Mouse (Mus musculus): Measurements from ENCODE around the gene Uhrf1. TPM values are rescaled to one million over a fixed set of nuclear protein-coding genes. Genes with fewer than 3 reads are reported as not detected.

The Uhrf1 gene
- 2.5 and 24.0 TPM in 2 replicates for polyA plus RNA-seq (2012; rRNA removed; ENCODE audit: low replicate concordance)

DNA sequence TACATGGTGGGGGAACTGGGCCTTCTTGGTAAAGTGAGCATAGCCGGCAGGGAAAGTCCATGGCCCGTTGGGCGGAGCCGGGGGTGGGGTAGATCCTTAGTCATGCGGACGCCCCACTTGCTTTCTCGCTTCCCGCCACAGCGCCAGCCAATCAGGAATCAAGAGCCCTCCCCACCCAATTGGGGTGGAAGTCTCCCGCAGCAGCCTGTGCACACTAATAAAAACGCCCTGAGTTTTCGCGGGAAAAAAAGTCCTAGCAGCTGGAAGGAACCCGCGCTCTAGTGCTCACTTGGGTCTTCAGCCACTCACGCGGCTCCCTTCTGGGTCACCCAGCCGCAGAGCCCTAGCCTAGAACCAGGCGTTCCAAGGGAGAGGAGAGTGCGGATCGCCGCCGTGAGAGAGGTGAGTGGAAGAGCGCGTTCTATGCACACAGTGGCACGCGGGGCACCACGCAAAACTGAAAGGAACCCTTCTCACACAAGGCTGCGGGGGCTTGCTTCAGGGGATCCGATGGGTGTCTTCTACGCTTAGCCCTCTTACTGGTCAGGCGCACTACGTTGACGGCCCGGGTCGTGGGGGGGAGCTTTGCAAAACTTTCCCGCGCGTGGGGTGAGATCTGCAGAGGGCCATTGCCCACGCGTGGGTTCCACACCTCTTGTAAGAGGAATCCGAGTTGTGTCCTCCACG, at the start of gene Uhrf1:
TSS of gene Uhrf1 (plus strand) at position 162 of the 687 bp plus-strand sequence.

DNA sequence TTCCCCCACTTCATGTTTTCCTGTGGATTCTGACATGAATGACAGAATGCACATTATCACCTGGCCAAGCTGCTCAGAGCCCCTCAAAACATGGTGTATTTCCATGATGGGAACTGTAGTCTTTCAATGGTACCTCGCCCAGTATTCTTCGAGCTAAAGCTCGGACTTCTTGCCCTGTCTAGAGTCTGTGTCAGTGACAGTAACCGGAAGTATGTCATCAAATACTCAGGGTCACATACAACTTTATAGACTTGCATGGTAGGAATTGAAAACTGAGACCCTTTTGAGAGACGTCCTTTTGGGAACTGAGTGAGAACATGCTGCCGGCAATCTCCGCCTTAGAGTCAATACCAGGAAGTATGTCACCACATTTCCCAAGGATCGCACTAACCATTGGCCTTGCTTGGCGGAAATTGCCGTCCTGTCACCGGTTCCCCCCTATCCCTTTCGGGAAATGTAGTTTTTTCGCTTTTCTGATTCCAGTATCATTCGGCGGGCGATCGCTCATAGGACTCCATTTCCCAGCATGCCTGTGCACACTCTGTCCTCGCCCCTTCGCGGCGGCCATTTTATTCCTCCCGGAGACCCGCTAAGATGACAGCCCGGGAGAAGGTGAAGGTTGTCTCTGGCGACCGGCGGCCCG, 46.8 kb upstream of the Uhrf1 start, which contains the start of gene Fem1a:
TSS of gene Fem1a (plus strand) at position 572 of the 643 bp plus-strand sequence.

DNA sequence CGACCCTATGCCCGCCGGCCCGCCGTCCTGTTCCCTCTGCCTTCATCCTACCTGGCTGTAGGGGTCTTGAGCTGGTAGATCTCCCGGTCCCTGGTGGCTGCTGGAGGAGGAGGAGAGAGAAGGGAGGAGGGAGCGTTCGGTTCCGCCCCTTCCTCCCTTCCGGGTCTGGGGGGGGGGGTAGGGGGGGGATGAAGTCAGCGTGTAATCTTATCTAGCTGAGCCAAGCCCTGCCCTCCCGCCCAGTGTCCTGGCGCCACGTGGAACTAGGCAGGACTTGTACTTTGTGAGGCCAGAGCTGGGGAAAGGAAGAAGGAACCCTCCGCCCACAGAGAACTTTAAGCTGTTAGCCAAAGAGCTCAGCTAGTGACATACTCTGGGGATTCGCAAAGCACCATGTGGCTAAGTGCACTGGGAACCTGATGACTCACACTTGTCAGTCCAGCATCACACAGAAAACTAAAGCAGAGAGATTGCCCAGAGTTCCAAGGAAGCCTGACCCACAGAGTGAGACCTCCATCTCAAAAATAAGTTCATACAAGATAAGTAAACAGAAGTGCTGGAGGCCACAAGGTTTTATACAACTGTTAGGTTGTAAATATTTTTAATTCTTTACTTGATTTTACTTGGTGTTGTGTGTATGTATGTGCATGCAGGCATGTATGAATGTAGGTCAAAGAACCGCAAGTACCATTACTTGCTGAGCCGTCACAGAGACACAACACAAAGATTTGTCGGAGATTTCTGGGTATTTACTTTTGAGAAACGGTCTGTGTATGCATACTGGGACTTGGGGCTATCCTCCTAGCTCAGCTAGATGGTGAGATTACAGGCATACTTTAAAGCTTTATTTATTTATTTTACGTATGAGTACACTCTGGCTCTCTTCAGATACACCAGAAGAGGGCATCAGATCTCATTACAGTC, 26.2 kb upstream of the Uhrf1 start, which contains the start of gene Ticam1:
TSS of gene Ticam1 (minus strand) at position 144 of the 924 bp plus-strand sequence.

DNA sequence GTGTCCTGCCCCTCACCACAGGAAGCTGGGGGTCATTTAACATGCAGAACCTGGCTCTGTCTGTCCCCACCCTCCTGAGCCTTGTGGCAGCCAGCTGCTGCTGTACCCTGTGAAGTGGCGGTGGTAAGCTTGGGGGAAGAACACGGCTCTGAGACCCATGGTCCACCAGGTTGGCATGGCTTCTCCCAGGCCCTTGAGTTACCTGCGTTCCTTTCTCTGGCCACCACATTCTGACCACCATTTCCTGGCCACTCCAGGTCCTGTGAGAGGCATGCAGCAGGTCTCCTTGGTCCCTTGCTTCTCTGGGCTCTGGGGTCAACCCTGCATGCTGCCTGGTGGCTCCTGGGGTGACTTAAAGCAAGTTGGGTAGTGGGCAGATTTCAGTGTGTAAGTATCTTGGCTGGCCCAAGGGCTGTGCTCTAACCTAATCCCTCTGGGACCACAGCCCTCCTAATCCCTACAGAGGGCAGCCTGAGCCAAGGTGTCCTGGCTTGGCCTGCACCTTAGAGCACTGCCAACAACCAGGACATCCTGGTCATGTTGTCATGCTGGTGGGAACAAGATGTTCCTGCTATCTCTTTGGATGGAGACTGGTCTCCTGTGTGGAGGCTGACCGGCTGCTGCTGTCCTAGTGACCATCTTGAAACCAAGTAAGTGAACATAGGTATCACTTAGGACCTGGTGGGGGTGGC, 10.4 kb upstream of the Uhrf1 start, which contains the start of gene Plin3:
TSS of gene Plin3 (minus strand) at position 343 of the 692 bp plus-strand sequence.

DNA sequence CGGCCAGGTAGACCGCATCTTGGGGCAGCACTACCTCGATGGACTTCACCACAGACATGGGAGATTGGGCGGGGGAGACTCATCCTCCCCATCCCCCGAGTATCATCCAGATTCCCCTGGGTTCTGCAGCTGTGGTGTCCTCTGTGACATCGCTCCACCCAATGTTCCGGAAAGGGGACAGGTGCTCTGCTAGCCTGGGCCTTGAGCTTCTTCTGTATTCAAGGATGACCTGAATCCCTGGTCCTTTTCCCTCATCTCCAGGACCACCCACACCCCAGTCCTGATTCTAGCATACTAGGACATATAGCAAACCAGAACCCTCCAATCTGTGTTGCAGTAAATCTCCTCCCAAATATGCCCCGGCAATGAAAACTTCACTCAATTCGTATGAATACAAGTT, 2.9 kb upstream of the Uhrf1 start, which contains the start of gene Arrdc5:
TSS of gene Arrdc5 (minus strand) at position 101 of the 400 bp plus-strand sequence.

DNA sequence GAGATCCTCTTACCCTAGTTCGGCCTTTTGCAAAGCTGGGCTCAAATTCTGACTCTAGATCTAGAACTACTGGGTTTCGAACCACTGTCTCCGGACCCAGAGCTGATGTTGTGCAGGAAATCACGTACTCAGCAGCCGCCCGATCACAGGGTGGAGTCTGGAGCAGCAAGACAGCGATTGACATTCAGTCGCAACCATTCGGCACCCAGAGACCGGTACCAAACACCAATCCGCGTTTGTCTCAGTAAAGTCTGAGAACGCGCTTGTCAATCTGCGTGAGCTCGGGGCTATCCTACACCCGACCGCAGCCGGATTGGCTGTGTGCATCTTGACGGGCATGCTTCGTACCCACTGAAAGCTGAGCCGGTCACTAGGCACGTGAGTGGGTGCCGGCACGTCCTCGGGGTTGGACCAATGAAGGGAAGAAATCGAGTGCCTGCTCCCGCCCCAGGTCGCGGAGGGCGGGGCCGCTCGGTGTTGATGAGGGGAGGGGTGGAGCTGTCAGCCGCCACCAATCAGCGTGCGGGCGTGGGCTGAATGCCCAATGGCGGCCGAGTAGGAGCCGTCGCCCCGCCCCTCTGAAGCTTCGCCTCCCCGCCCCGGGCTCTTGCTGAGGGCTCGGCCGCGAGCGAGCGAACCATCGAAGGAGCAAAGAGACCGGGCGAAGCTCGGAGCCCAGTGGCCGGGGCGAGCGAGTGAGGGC, 22.5 kb downstream of the Uhrf1 start, which contains the start of gene Kdm4b:
TSS of gene Kdm4b (plus strand) at position 613 of the 703 bp plus-strand sequence.

Other genes starting within 250 kb of the Uhrf1 start
- gene Ubxn6, start 228.3 kb upstream of the Uhrf1 start, polyA plus RNA-seq (2012; rRNA removed; ENCODE audit: low replicate concordance), result 92.5 and 99.3 TPM in 2 replicates
- gene Hdgfl2, start 223.7 kb upstream of the Uhrf1 start, polyA plus RNA-seq (2012; rRNA removed; ENCODE audit: low replicate concordance), result 20.9 and 56.5 TPM in 2 replicates
- 452 and 1,682 TPM in 2 replicates for gene Plin4, start 193.5 kb upstream of the Uhrf1 start, polyA plus RNA-seq (2012; rRNA removed; ENCODE audit: low replicate concordance)
- gene Plin5, start 185.7 kb upstream of the Uhrf1 start, polyA plus RNA-seq (2012; rRNA removed; ENCODE audit: low replicate concordance), result 12.6 and 29.9 TPM in 2 replicates
- gene Lrg1, start 181.3 kb upstream of the Uhrf1 start, polyA plus RNA-seq (2012; rRNA removed; ENCODE audit: low replicate concordance), result 111 and 539 TPM in 2 replicates
- gene Sema6b, start 163.0 kb upstream of the Uhrf1 start, polyA plus RNA-seq (2012; rRNA removed; ENCODE audit: low replicate concordance), result 14.4 and 24.4 TPM in 2 replicates
- gene Tnfaip8l1, start 140.8 kb upstream of the Uhrf1 start, polyA plus RNA-seq (2012; rRNA removed; ENCODE audit: low replicate concordance), result 8.3 and 9.0 TPM in 2 replicates
- gene Mydgf, start 119.4 kb upstream of the Uhrf1 start, polyA plus RNA-seq (2012; rRNA removed; ENCODE audit: low replicate concordance), result 64.9 and 80.9 TPM in 2 replicates
- 42.0 and 57.6 TPM in 2 replicates for gene Dpp9, start 84.4 kb upstream of the Uhrf1 start, polyA plus RNA-seq (2012; rRNA removed; ENCODE audit: low replicate concordance)
- 24.1 and 30.7 TPM in 2 replicates for gene Fem1a, start 46.5 kb upstream of the Uhrf1 start, polyA plus RNA-seq (2012; rRNA removed; ENCODE audit: low replicate concordance)
- 16.9 and 26.3 TPM in 2 replicates for gene Ticam1, start 26.5 kb upstream of the Uhrf1 start, polyA plus RNA-seq (2012; rRNA removed; ENCODE audit: low replicate concordance)
- 44.9 and 45.4 TPM in 2 replicates for gene Plin3, start 10.4 kb upstream of the Uhrf1 start, polyA plus RNA-seq (2012; rRNA removed; ENCODE audit: low replicate concordance)
- gene Arrdc5, start 3.0 kb upstream of the Uhrf1 start, polyA plus RNA-seq (2012; rRNA removed; ENCODE audit: low replicate concordance), result not detected in 2 replicates
- gene Kdm4b, start 22.7 kb downstream of the Uhrf1 start, polyA plus RNA-seq (2012; rRNA removed; ENCODE audit: low replicate concordance), result 32.1 and 45.8 TPM in 2 replicates
- 129 and 403 TPM in 2 replicates for gene Ptprs, start 173.2 kb downstream of the Uhrf1 start, polyA plus RNA-seq (2012; rRNA removed; ENCODE audit: low replicate concordance)
- gene Znrf4, start 209.1 kb downstream of the Uhrf1 start, polyA plus RNA-seq (2012; rRNA removed; ENCODE audit: low replicate concordance), result not detected in 2 replicates